In the genomic region with DNA sequence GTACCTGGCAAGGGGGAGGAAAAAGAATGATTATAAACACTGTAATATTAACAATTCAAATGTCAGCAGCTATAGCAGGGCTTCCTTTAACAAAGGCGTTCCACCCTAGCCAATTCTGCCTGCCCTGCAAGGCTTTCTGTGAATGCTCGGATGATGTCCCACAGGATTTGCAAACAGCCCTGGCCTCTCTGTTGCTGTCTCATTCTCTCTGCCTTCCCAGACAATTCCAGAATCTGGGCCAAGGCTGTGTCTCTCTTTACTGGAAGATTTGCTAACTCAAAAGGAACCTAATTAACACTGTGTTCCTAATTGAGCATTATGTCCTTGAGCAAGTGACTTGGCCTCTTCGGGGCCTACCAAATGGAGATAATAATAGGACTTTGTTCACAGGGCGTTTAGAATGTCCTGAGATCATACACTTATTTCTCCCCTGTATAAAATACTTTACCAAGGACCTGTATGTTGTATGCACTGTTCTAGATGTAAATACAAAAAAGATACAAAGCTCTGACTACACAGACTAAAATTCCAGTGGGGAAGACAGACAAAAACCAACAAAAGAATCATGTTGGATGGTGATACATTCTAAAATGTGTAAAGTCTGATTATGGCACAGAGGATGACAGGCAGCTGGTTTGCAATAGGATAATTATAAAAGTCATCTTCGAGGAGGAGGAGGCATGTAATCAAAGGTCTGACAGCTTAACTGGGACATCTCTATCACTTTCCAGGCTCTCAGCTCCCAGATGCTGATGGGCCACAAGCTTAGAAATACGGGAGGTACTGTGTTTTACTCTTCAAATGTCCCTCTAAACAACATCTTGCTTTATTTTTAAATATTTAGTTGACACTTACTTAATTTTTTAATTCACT, we compare ENCODE assay signal across 11 mouse cellular contexts. TPM values are rescaled to one million over a fixed set of nuclear protein-coding genes. Genes with fewer than 3 reads are reported as not detected.
A peak's percentile ranks its signal among the peaks of the same experiment; 100 is the strongest.
DNase-seq lines count a peak whose midpoint lies in the region; ATAC-seq and TF ChIP-seq lines count a peak whose summit lies in the region.
"Had no signal": no experiment of that assay in that cellular context is flagged by ENCODE, and none has a peak within 500 bp of the region (broad histone marks: within the 10 kb centered on the region; RNA-seq: fewer than 3 reads in every experiment).

No protein-coding gene starts in this region.

- no peak overlapping the region; the same call in 1 of the 2 replicates for H3K27ac ChIP-seq in forebrain, postnatal 0 days (ENCODE audit: low read depth, low read length)
- H3K27ac ChIP-seq in forebrain, embryonic 13.5 days: no peak overlapping the region

- H3K9ac ChIP-seq in forebrain, postnatal 0 days: no peak overlapping the region
- no peak overlapping the region for H3K9ac ChIP-seq in forebrain, embryonic 13.5 days

- H3K4me2 ChIP-seq in forebrain, postnatal 0 days (ENCODE audit: low read depth): no peak overlapping the region
- H3K4me2 ChIP-seq in forebrain, embryonic 13.5 days: no peak overlapping the region

- no peaks in the 10 kb centered on the region for H3K4me1 ChIP-seq in forebrain, postnatal 0 days (ENCODE audit: insufficient read depth)
- peaks cover 6% of the 10 kb centered on the region; the same call in 1 of the 2 replicates for H3K4me1 ChIP-seq in forebrain, embryonic 13.5 days

- TF ChIP-seq CTCF in forebrain, postnatal 0 days (IDR thresholded peaks at IDR 0.05; ENCODE audit: low read depth): no peak

- H3K9me3 ChIP-seq in forebrain, postnatal 0 days (ENCODE audit: low read length): no peaks in the 10 kb centered on the region
- no peaks in the 10 kb centered on the region for H3K9me3 ChIP-seq in forebrain, embryonic 13.5 days (replicated peaks)
- H3K9me3 ChIP-seq: megakaryocyte, embryonic 14.5 days had no signal

- no peak overlapping the region for H3K4me3 ChIP-seq in forebrain, postnatal 0 days (ENCODE audit: low read depth, low read length)
- H3K4me3 ChIP-seq in forebrain, embryonic 13.5 days: no peak overlapping the region
- H3K4me3 ChIP-seq: erythroblast, embryonic 14.5 days; megakaryocyte, embryonic 14.5 days had no signal

- 38% methylated on average over 6 of the region's 6 CpGs for WGBS in forebrain, postnatal 0 days
- 41% methylated on average over 6 of the region's 6 CpGs for WGBS in forebrain, embryonic 13.5 days

- peak; percentile 30 to 72 for DNase-seq in adrenal gland, adult (ENCODE audit: inconsistent age in 2 of 2, low spot score in 1 of 2)
- DNase-seq in adrenal gland, adult 8-10 months: no peak
- DNase-seq in forebrain, postnatal 0 days: peak; percentile 12
- DNase-seq in testis, postnatal 14 days (ENCODE audit: low spot score): peak; percentile 59
- DNase-seq in testis, postnatal 10 days (ENCODE audit: low spot score): no peak
- no peak for DNase-seq in urinary bladder, postnatal 14 days (ENCODE audit: low spot score)
- DNase-seq: thymus, postnatal 25 days had no signal

- ATAC-seq in forebrain, postnatal 0 days: peak; percentile 56
- no peak for ATAC-seq in forebrain, embryonic 13.5 days
- no peak for ATAC-seq in CD4-positive, CD25-positive, alpha-beta regulatory T cell, adult 4 months

- H3K27me3 ChIP-seq in forebrain, postnatal 0 days (ENCODE audit: insufficient read depth, low read length): no peaks in the 10 kb centered on the region
- H3K27me3 ChIP-seq in forebrain, embryonic 13.5 days: no peaks in the 10 kb centered on the region

- H3K36me3 ChIP-seq in forebrain, postnatal 0 days (ENCODE audit: insufficient read depth): no peaks in the 10 kb centered on the region
- H3K36me3 ChIP-seq in forebrain, embryonic 13.5 days (ENCODE audit: poor library complexity, severe bottlenecking): no peaks in the 10 kb centered on the region

RNA-seq across cellular contexts. Expression of gene Apip, which starts 45.1 kb away (rescaled TPM):
- 10 to 100 TPM; 31.6 to 49.1 (median 41.3) TPM for total RNA-seq in adrenal gland, adult 8-10 months (2022)
- 17.0 and 28.5 TPM in 2 replicates for total RNA-seq in forebrain, postnatal 0 days (2014; rRNA removed)
- polyA plus RNA-seq in forebrain, postnatal 0 days (2015; fragmentation: Nextera tagmentation; extraction: Ambion mirVana): 34.7 and 35.3 TPM in 2 replicates
- polyA plus RNA-seq in forebrain, embryonic 13.5 days (2015; fragmentation: Nextera tagmentation; extraction: Ambion mirVana): 53.6 and 54.1 TPM in 2 replicates
- 10 to 100 TPM; 19.3 to 28.6 TPM for polyA plus RNA-seq in CD4-positive, CD25-positive, alpha-beta regulatory T cell, adult 4 months (2017; shearing (Covaris generic))

RNA-seq across cellular contexts. Expression of gene Pdhx, which starts 45.2 kb away (rescaled TPM):
- total RNA-seq in adrenal gland, adult 8-10 months (2022): 100 to 1,000 TPM in 2 of 4 experiments, 10 to 100 TPM in 2; 64.2 to 136 (median 95.8) TPM
- 48.8 and 49.8 TPM in 2 replicates for total RNA-seq in forebrain, postnatal 0 days (2014; rRNA removed)
- 57.2 and 65.1 TPM in 2 replicates for polyA plus RNA-seq in forebrain, postnatal 0 days (2015; fragmentation: Nextera tagmentation; extraction: Ambion mirVana)
- 59.3 TPM in 2 replicates for polyA plus RNA-seq in forebrain, embryonic 13.5 days (2015; fragmentation: Nextera tagmentation; extraction: Ambion mirVana)
- polyA plus RNA-seq in CD4-positive, CD25-positive, alpha-beta regulatory T cell, adult 4 months (2017; shearing (Covaris generic)): 10 to 100 TPM; 17.0 to 24.1 TPM

Comparison
In these comparisons a context has a peak if more than half of its experiments do, and no peak if none do; other contexts are left out.
1. DNase-seq: peak in adrenal gland, adult (2 of 2), forebrain, postnatal 0 days (single experiment) and testis, postnatal 14 days (single experiment); none in adrenal gland, adult 8-10 months (single experiment), testis, postnatal 10 days (single experiment) and urinary bladder, postnatal 14 days (single experiment).